Mouse (Mus musculus) hindbrain, embryonic 13.5 days (tissue): Measurements from ENCODE around the gene Atp6v0e2. TPM values are rescaled to one million over a fixed set of nuclear protein-coding genes. Genes with fewer than 3 reads are reported as not detected.

ENCODE experiments used
- ATAC-seq: fragments of 200-750 bp; cut with Nextera tagmentation; 2 replicates; pipeline ENCODE4 v1.8.0; 2017; ENCODE audit warnings: moderate TSS enrichment; ENCODE audit not compliant: low FRiP score
- H3K27ac ChIP-seq: fragments of 300-500 bp; sonication (generic); 2 replicates; pipeline ENCODE4 v1.5.1; 2015; ENCODE audit warnings: inconsistent platforms, mild to moderate bottlenecking, moderate library complexity
- H3K27me3 ChIP-seq: fragments of 300-500 bp; sonication (generic); 2 replicates; pipeline ENCODE4 v1.6.1; 2015; ENCODE audit warnings: mild to moderate bottlenecking, inconsistent platforms
- H3K36me3 ChIP-seq: fragments of 300-500 bp; sonication (generic); 2 replicates; pipeline ENCODE4 v1.6.1; 2015; ENCODE audit warnings: mild to moderate bottlenecking, inconsistent platforms
- H3K4me1 ChIP-seq: fragments of 300-500 bp; sonication (generic); replicated peaks from 2 replicates; pipeline ENCODE4 v1.6.1; 2015; ENCODE audit warnings: inconsistent platforms
- H3K4me2 ChIP-seq: fragments of 300-500 bp; sonication (generic); 2 replicates; pipeline ENCODE4 v1.6.1; 2015; ENCODE audit warnings: inconsistent platforms, mild to moderate bottlenecking, moderate library complexity
- H3K4me3 ChIP-seq: fragments of 300-500 bp; sonication (generic); 2 replicates; pipeline ENCODE4 v1.5.1; 2015; ENCODE audit warnings: mild to moderate bottlenecking, inconsistent platforms
- H3K9ac ChIP-seq: fragments of 300-500 bp; sonication (generic); 2 replicates; pipeline ENCODE4 v1.6.1; 2015; ENCODE audit warnings: mild to moderate bottlenecking, inconsistent platforms
- H3K9me3 ChIP-seq: fragments of 300-500 bp; sonication (generic); 2 replicates; pipeline ENCODE4 v1.6.1; 2016; ENCODE audit warnings: inconsistent platforms
- WGBS: fragments of 180-500 bp; shearing (Covaris S2); methylation state at CpG from one replicate; pipeline ENCODE4 v1.1.7; 2015; 5-methylcytosine and 5-hydroxymethylcytosine counted together
- polyA plus RNA-seq: library from polyadenylated mRNA; unstranded; fragments of >200 nt; fragmentation: Nextera tagmentation; extraction: Ambion mirVana; gene quantifications from 2 replicates; pipeline ENCODE4 v1.2.1, GENCODE M21; 2015

Gene Atp6v0e2
- polyA plus RNA-seq, 1 experiment from 2014 or later, result 184 TPM

GRCm38 (mm10) chr6:48542631-48543030, 5.2 kb downstream of the Atp6v0e2 start:
- H3K9ac ChIP-seq, result no peak overlapping the region
- no peaks in the 10 kb centered on the region for H3K27me3 ChIP-seq
- H3K4me3 ChIP-seq, result no peak overlapping the region
- H3K9me3 ChIP-seq, result no peaks in the 10 kb centered on the region
- H3K36me3 ChIP-seq, result peaks cover 33% of the 10 kb centered on the region
- H3K27ac ChIP-seq, result no peak overlapping the region
- H3K4me2 ChIP-seq, result no peak overlapping the region
- peaks cover 25% of the 10 kb centered on the region for H3K4me1 ChIP-seq
- no peak for ATAC-seq
- WGBS, result 91% methylated on average over 3 of the region's 3 CpGs

DNA sequence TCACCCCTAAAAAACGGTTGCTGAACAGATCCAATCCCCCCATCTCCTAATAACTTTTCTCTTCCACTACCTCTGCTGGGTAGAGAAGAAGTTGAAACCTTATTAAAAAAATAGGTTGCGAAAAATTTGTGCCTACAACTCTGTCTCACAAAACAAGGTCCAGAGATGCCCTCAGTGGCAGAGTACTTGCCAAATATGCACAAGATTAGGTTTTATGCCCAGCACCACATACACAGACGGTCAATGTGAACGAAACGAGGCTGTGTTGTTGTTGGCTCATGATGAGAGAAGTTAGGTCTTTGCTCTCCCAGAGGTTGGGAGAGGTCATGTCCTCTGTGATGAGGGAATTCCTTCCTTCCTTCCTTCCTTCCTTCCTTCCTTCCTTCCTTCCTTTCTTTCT, 7.8 kb downstream of the Atp6v0e2 start:
- Histone ChIP-seq H3K9me3 (no peaks in the 10 kb centered on the region), H3K4me3 (no peak overlapping the region), H3K9ac (no peak overlapping the region), H3K4me1 (peaks cover 5% of the 10 kb centered on the region; the same call in 1 of the 2 replicates), H3K27ac (no peak overlapping the region), H3K36me3 (peaks cover 28% of the 10 kb centered on the region), H3K27me3 (no peaks in the 10 kb centered on the region), H3K4me2 (no peak overlapping the region)
- WGBS, result 84% methylated on average over 5 of the region's 5 CpGs
- ATAC-seq, result no peak

- Histone ChIP-seq H3K27ac (no peak overlapping the region), H3K9ac (no peak overlapping the region), H3K4me3 (no peak overlapping the region), H3K36me3 (peaks cover 17% of the 10 kb centered on the region), H3K4me2 (no peak overlapping the region), H3K4me1 (peaks cover under 1% of the 10 kb centered on the region; the same call in 1 of the 2 replicates), H3K9me3 (no peaks in the 10 kb centered on the region), H3K27me3 (peaks cover under 1% of the 10 kb centered on the region; the same call in 1 of the 2 replicates)
- 55% methylated on average over 1 of the region's 1 CpGs for WGBS
- no peak for ATAC-seq
These were observed 8.9 kb downstream of the Atp6v0e2 start for GRCm38 (mm10) chr6:48546271-48546670.

DNA sequence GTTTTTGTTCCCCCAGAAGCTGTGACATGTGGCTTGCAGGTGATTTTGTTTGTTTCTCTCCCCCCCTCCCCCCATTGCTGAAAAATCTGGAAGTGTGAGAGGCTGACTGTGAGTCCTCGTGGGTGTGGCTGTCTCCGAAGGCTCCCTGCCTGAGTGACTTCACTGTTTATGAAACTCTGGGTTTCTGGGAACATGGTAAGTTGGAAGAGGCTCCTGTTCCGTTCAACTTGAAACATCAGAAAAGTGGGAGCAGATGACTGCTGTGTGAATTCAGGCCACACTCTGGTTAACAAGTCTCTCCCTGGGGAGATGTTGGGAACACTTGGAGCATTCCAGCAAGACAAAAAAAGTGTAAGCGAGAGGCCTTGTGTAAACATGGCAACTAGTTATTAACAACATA, 9.4 kb downstream of the Atp6v0e2 start:
- Histone ChIP-seq H3K4me3 (no peak overlapping the region), H3K9ac (no peak overlapping the region), H3K4me2 (no peak overlapping the region), H3K27me3 (peaks cover 4% of the 10 kb centered on the region; the same call in 1 of the 2 replicates), H3K4me1 (no peaks in the 10 kb centered on the region; the same call in 1 of the 2 replicates), H3K9me3 (no peaks in the 10 kb centered on the region), H3K27ac (no peak overlapping the region), H3K36me3 (peaks cover 12% of the 10 kb centered on the region)
- ATAC-seq, result no peak
- 79% methylated on average over 4 of the region's 4 CpGs for WGBS

GRCm38 (mm10) chr6:48548314-48548713, 10.9 kb downstream of the Atp6v0e2 start:
- ATAC-seq, result no peak
- H3K4me1 ChIP-seq, result no peaks in the 10 kb centered on the region
- no peak overlapping the region for H3K27ac ChIP-seq
- H3K9ac ChIP-seq, result no peak overlapping the region
- H3K27me3 ChIP-seq, result peaks cover 4% of the 10 kb centered on the region; the same call in 1 of the 2 replicates
- no peaks in the 10 kb centered on the region for H3K9me3 ChIP-seq
- no peaks in the 10 kb centered on the region for H3K36me3 ChIP-seq
- no peak overlapping the region for H3K4me3 ChIP-seq
- WGBS, result 89% methylated on average over 6 of the region's 6 CpGs
- no peak overlapping the region for H3K4me2 ChIP-seq

- ATAC-seq, result no peak
- 65% methylated on average over 4 of the region's 4 CpGs for WGBS
- H3K4me2 ChIP-seq, result no peak overlapping the region
- no peaks in the 10 kb centered on the region for H3K9me3 ChIP-seq
- no peak overlapping the region for H3K4me3 ChIP-seq
- peaks cover 20% of the 10 kb centered on the region for H3K4me1 ChIP-seq
- H3K27ac ChIP-seq, result no peak overlapping the region; the same call in 1 of the 2 replicates
- H3K36me3 ChIP-seq, result peaks cover 14% of the 10 kb centered on the region
- no peak overlapping the region for H3K9ac ChIP-seq
- peaks cover 4% of the 10 kb centered on the region; the same call in 1 of the 2 replicates for H3K27me3 ChIP-seq
These were observed 15.5 kb downstream of the Atp6v0e2 start for GRCm38 (mm10) chr6:48552918-48553317.

GRCm38 (mm10) chr6:48553819-48554218, 16.4 kb downstream of the Atp6v0e2 start:
- H3K9ac ChIP-seq, result peak overlapping the region; percentile 67
- H3K36me3 ChIP-seq, result peaks cover 20% of the 10 kb centered on the region
- peaks cover 4% of the 10 kb centered on the region; the same call in 1 of the 2 replicates for H3K27me3 ChIP-seq
- H3K9me3 ChIP-seq, result no peaks in the 10 kb centered on the region
- H3K4me3 ChIP-seq, result peak overlapping the region; percentile 45
- peaks cover 24% of the 10 kb centered on the region for H3K4me1 ChIP-seq
- ATAC-seq, result peak; percentile 4; the same call in 1 of the 2 replicates
- peak overlapping the region; percentile 93 for H3K27ac ChIP-seq
- 80% methylated on average over 4 of the region's 4 CpGs for WGBS
- H3K4me2 ChIP-seq, result peak overlapping the region; percentile 53

DNA sequence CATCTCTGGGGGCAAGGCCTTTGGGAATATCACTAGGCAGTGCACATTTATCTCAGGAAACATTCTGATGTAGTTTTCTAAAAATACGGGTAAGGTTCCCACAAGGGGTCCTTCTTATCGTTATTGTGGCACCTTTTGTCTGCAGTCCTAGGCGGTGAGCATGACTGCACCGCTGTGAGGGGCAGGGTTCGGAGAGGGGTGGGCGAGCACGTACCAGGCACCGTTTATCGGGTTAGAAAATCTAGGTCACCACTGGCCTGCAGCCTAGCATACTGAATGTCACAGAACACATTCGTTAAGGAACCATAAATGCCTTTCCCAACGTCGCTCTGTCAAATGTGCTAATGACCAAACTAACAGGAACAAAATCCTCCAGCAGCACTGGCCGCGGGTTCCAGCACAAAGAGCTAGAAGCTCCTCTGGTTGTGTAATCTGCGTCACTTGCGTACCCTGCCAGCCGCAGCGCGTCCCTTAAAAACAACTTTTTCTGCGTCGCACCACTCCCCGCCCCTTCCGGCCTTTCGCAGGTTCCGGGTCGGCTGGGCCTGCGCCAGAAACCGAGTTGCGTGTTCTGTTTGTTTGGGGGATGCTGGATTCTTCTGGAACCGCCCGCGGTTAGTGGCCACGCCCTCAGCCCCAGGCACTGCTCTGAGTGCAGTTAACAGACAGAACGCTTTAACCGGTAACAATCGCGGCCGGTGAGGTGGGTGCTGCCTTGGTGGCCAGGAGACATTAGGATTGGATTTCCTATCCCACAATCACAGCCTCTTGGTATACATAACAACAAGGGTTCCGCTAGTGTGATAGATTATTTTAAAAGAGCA, 17.1 kb downstream of the Atp6v0e2 start, which contains the start of gene Lrrc61:
Gene Lrrc61 (plus strand): TSS at position 517 of the 824 bp plus-strand sequence.
- WGBS, result under 1% methylated on average over 39 of the region's 39 CpGs
- Histone ChIP-seq H3K9me3 (no peaks in the 10 kb centered on the region), H3K36me3 (peaks cover 26% of the 10 kb centered on the region), H3K4me1 (peaks cover 24% of the 10 kb centered on the region), H3K27me3 (peaks cover 4% of the 10 kb centered on the region; the same call in 1 of the 2 replicates), H3K27ac (peak within 1 kb of the TSS; percentile 93), H3K4me2 (peak within 1 kb of the TSS; percentile 53), H3K4me3 (peak within 1 kb of the TSS; percentile 45), H3K9ac (peak within 1 kb of the TSS; percentile 67)
- ATAC-seq, result peak; percentile 94

DNA sequence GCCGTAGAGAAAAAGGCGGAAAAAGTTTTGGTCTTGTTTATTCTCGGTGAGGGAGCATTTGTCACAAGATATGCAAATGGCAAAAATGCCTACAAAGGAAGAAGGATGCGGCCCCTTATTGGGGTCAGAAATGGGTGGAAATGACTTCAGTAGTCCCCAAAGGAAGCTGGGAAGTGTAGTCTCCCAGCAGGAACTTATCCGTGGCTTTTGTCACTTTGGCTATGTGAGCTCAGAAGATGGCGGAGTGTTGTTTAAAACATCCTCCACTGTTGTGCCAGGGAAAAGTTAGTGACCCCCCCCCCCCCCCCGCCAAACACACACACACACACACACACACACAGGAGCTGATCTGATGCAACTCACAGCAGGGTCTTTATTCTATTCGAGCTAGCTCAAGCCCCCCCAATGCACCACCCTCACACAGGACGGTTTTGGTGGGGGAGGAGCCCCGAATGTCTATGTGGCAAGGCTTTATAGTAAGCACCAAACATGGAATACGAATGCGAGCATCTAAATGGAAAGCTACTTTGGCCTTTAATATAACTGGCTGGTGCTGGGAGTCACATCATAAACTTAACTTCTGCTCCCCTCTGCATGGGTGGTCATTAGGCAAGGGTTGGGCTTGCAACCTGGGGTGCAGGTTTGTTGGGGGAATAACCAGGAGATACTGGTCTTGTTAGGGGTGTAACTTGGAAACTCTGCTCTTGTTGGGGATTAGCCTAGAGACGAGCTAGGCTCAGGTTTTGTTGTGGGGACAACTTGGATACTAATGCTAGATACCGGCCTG, 17.9 kb downstream of the Atp6v0e2 start:
- peak; percentile 88 for ATAC-seq
- Histone ChIP-seq H3K4me3 (peak overlapping the region; percentile 45), H3K36me3 (peaks cover 34% of the 10 kb centered on the region), H3K9ac (peak overlapping the region; percentile 67), H3K27me3 (peaks cover 4% of the 10 kb centered on the region; the same call in 1 of the 2 replicates), H3K4me2 (peak overlapping the region; percentile 53), H3K9me3 (no peaks in the 10 kb centered on the region), H3K27ac (peak overlapping the region; percentile 93), H3K4me1 (peaks cover 24% of the 10 kb centered on the region)
- 32% methylated on average over 13 of the region's 14 CpGs for WGBS

DNA sequence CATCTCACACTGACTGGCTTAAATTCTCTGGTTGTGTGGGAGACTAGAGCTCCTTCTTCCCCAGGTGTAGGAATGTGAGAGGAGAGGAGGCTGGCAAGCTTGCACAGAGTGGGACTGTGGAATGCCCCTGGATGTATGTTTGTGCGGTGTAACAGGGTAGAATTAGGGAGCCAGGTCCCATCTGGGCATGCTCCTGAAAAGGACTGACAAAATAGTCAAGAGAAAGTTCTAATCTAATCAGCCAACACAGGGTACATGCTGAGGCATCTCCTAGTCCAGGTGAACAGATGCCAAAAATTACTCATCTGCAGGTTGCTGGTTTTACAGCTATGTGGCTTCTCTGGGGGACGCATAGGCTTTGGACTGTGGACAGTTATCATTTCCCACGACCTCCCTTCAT, 18.5 kb downstream of the Atp6v0e2 start:
- Histone ChIP-seq H3K4me1 (peaks cover 24% of the 10 kb centered on the region), H3K9ac (peak overlapping the region; percentile 67), H3K9me3 (no peaks in the 10 kb centered on the region), H3K36me3 (peaks cover 38% of the 10 kb centered on the region), H3K27ac (no peak overlapping the region), H3K4me3 (peak overlapping the region; percentile 45; the same call in 1 of the 2 replicates), H3K27me3 (peaks cover 4% of the 10 kb centered on the region; the same call in 1 of the 2 replicates), H3K4me2 (peak overlapping the region; percentile 53)
- no peak for ATAC-seq
- WGBS, result 94% methylated on average over 3 of the region's 3 CpGs

DNA sequence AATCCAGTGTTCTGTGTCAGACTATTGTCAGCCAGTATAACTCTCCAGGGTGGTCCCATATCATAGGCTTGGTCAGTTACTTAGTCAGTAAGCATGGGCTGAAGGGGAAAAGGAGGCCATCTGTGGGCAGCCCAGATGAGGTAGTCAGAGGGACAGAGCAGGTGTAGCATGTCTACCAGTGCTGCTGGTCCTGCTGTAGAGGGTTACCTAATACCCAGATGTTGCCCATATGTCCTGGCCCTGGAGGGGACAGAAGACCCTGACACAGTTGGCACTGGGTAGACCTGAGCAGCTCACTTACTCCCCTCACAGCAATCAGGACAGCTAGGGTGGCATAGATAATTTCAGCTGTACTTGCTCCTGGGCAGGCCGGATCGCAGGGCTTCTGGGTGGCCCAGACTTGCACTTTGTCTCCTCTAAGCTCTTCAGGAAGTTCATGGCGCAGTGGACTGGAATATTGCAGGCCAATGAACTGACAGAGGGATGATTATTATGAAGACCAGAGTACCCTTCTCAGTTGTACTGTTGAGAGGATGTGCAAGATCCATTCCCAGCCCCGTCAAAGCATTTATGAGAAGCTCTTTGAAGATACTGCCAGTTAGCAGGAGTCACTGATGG, 28.4 kb downstream of the Atp6v0e2 start:
- Histone ChIP-seq H3K27ac (no peak overlapping the region), H3K4me1 (peaks cover 20% of the 10 kb centered on the region; the same call in 1 of the 2 replicates), H3K27me3 (no peaks in the 10 kb centered on the region), H3K4me2 (no peak overlapping the region), H3K9ac (no peak overlapping the region), H3K4me3 (no peak overlapping the region), H3K9me3 (no peaks in the 10 kb centered on the region), H3K36me3 (peaks cover 69% of the 10 kb centered on the region)
- 86% methylated on average over 4 of the region's 4 CpGs for WGBS
- no peak for ATAC-seq
